Mouse (Mus musculus): ENCODE measurements at regions not wholly inside any gene's neighbourhood (a gene's known extent, or its start where the extent isn't known, plus 50 kb on each side); places are given as distances from the start of the nearest gene placed in this dataset.

GRCm38 (mm10) chr6:101580824-101581223, 203.1 kb upstream of the Pdzrn3 start:
- no peak for DNase-seq

- DNase-seq = no peak
Measured at GRCm38 (mm10) chr6:101556096-101556495, 178.4 kb upstream of the Pdzrn3 start.

DNA sequence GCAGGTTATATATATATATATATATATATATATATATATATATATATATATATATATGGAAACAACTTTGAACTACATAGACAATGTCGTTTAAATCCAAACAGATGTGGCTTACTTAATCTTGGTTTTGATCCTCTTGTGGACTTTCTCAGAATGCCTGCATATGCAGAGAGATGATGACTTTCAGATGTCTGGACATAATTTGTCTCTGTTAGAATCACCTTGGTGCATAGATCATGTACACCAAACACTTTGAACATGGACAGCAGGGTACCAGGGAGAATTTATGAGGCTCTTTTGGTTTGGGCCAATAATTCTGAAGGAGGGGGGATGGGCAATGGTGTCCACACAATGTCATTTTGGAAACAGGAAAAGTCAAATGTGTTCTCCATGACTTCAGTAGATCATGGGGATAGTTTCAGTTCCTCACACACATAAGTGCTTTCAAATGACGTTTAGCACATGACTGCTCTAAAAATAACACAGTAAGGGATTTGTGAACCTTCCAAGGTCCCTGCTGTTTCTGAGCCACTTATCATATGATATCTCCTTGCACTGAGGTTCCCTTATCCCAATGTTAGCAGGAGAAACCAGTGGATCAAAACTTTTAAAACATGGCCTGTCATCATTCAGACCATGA, 177.4 kb upstream of the Pdzrn3 start:
- no peak for DNase-seq

DNA sequence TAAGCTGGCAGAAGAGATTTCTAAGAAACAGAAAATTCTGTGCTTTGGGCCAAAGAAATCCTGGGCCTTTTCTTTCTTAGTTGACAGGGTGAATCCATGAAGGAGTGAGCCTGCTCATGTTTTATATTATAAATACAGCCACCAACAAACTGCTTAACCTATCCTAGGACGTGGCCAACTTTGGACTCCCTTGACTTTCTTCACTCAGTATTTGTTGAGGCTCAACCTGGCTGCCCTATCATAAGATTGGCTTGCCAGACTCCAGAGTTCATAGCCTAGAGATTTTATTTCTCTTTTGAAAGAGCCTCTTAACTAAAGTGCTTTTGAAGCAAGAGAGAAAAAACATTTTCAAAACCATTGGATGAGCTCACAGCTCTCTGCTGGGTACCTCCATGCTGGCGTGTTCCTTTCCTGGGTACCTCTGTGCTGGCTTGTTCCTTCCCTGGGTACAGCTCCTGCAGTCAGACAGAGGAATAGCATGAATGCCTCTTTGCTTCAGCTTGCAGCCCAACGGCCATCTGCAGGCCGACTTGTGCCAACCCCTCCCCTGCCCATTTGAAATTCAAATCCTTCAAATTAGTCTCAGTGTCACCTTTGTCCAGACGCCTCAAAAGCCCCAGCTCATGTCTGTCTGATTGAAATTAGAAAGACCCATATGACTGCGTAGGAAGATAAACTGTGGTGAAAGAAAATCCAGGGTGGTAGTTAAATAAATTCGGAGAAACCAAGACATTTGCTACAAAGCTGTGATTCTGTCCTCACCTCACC, 173.0 kb upstream of the Pdzrn3 start:
- no peak for DNase-seq

DNA sequence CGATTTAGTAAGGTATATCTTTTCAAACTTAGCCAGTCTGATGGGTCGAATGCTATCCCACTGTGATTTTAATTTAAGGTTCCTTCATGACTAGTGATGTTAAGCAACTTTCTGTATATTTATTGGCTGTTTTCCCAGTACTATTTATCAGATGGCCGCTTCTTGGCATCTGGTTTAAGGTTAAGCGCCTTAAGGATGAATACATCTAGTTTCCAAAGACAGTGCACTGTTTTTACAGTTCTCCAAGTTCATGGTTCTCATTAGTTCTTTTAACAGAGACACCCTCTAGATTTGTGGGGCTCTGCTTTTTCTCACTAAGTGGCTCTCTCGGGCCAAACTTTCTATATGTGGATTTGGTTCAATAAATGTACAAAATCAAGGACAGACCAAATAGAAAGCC, 159.9 kb upstream of the Pdzrn3 start:
- no peak for DNase-seq

DNA sequence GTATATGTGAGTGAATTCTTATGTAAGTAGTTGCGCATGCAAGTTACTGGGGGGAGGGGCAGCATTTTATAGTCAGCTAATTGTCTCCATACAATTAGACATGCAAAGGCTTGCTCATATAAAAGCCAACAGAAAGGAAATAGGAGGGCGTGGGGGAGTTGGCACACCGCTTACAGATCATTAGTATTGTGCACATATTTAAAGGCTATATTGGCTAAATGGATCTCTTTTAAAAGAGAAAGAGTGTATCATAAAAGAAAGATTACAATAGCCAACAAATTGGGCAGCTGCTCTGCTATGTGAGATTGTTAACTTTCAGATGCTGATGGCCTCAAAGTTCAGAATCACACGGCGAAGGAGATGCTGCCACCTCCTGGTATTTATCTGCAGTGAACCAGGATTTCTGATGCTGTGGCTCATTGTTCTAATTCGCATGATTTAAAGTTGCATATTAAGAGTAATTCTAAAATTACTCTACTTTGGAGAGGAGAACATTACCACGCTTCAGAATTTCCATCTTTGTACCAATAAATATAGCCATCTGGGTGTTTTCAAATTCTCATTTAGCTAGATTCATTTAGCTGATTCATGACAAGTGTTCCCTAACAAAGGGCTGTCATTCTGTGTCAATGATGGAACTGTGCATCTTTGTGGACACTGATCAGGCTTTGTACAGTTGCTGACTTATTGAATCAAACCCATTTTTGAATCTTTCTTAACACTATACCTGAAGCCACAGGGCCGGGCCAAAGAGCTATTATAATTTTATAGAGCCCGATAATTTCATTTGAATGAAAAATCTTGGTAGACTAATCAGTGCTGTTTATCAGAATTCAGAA, 156.7 kb upstream of the Pdzrn3 start:
- DNase-seq = no peak

- DNase-seq = no peak
Measured at GRCm38 (mm10) chr6:101532436-101532835, 154.7 kb upstream of the Pdzrn3 start.

DNA sequence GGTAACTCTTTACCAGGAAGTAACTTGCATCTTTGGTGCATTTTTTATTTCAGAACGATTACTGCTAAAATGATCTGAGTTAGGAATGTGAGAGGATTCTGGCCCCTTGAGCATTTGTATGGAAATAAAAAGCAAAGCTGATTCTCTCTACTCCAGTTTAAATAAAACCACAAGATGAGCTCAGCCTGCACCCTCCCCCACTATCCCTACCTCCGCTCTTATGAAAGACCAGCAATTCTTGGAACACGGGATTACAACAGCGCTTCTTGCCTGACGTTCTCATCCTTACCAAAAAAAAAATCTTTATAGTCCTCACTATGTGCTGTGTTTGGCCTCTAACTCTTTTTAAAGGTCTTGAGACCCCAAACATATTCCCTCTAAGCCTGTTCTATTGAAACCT, 154.2 kb upstream of the Pdzrn3 start:
- no peak for DNase-seq

DNA sequence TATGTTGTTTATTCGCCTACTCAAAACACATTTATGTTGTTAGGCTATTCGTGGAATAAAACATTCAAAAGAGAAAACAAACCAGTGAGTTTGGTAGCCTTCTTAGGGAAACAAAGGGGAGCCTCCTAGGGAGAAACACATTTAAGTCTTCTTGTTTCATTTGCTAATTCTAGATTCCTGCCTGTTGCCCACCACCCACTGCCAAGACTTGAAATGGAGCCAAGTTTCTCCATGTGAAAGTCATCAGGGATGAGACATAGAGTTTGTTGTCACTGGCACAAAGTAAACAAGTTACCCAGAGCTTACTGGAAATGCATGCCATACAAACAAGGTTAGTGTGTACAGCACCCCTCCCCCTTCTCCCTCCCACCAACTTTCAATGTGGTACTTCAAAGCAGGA, 147.4 kb upstream of the Pdzrn3 start:
- DNase-seq = no peak

- DNase-seq = no peak
Measured at GRCm38 (mm10) chr6:101521316-101521715, 143.6 kb upstream of the Pdzrn3 start.

GRCm38 (mm10) chr6:101520755-101521154, 143.1 kb upstream of the Pdzrn3 start:
- no peak for DNase-seq

GRCm38 (mm10) chr6:101518904-101519701, 141.4 kb upstream of the Pdzrn3 start:
- DNase-seq = no peak

DNA sequence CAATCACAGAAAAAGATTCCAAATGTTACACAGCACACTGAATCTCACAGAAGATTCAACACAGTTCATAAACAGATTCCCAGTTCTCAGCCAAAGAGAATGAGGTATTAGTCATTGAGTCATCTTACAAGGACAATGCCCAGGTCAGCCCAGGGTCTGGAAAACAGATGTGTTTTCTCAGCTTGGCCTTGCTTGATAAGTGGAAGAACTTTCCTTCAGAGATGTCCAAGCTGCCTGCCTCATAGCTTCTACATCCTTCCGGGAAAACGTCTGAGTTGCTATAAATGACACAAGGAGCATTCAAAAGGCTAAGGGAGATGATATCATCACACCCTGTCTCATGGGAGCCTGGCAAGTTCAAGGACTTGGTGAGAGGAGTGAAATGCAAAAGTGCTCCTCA, 139.9 kb upstream of the Pdzrn3 start:
- no peak for DNase-seq

DNA sequence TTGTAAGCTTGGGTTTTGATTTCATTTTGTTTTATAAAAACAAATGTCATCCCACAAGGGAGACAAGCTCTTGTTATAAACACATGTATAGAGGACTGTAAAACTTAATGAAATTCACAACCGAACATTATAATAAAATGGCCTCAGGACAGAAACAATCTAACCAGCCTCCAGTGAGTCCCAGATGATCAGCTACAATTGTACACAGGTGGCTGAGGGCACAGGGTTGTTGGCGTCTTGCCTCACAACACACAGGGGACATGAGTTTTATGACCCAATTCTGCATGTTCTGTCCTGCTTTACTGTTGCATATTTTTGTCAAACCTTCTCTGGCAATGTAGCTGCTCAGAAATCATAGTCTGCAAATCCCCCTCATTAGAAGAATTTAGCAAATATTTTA, 136.0 kb upstream of the Pdzrn3 start:
- DNase-seq = no peak

- no peak for DNase-seq
Measured at GRCm38 (mm10) chr6:101502149-101502548, 124.5 kb upstream of the Pdzrn3 start.

- DNase-seq = no peak
Measured at GRCm38 (mm10) chr6:101501716-101502115, 124.0 kb upstream of the Pdzrn3 start.

DNA sequence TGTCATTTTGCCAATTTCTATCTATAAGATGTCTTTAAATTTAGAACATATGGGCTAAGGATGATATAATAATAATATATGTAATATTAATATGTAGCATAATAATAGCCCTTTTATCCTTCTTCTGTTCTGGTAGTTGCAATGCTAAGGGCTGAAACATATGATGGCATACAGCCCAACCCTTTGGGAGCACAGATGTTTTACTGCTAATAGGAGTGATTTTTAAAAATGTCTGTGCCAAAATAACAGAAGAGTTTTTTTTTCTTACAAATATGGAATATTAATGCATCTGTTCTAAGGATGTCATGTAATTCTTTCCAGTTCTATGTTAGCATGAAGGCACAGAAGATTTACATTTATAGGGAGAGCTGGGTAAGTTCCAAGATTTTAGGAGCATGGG, 122.5 kb upstream of the Pdzrn3 start:
- no peak for DNase-seq

GRCm38 (mm10) chr6:101488466-101488865, 110.8 kb upstream of the Pdzrn3 start:
- DNase-seq = no peak

DNA sequence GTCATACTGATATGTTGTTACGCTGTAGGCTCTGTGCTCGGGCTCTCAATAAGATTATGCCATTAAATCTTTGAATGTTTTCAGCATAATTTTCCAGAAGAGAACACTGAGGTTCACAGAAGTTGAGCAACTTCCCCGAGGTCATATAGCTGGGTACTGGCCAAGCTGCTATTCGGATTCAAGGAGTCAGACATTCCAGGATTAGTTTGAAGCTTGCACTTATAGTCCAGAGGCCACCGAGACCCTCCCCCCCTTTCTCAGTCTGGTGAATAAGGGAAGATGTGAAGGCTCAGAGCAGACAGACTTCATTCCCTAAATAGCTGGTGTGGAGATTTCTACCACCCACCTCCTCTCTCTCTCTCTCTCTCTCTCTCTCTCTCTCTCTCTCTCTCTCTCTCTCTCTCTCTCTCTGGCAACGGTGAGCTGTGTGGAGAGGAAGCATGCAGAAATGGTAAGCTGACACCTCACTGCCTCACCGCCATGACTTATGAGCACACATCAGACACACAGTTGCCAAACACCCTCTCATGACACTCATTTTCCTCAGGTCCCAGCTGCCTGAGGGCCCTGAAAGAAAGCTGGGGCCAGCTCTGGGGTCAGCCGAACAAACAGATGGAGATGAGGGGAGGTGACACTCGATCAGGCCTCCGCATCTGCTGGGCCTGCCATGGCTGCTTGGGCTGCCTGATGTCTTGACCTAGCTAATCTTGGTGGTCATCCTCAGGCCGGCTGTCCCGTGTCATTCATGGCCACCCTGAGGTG, 107.0 kb upstream of the Pdzrn3 start:
- no peak for DNase-seq

GRCm38 (mm10) chr6:101482635-101483465, 105.2 kb upstream of the Pdzrn3 start:
- DNase-seq = peak; percentile 21

DNA sequence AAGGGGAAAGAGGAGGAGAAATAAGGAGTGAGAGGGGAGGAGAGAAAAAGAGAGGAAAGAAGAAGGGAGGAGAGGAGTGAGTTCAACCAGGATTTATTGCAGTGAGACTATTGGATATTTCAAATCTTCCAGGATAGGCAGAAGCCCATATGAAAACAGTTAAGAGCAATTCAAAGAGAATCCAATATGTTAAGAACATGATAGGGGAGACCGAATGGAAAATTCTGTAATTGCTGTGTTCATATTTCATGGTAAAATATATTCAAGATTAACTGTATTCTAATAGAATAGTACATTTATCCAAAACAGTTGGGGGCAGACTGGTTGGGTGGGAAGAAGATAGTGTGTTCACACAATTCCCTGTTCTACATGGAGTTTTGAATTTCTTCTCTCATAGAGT, 96.3 kb upstream of the Pdzrn3 start:
- DNase-seq = no peak
